Mouse (Mus musculus) forebrain, embryonic 15.5 days (tissue): ENCODE measurements at regions not wholly inside any gene's neighbourhood (a gene's known extent, or its start where the extent isn't known, plus 50 kb on each side); places are given as distances from the start of the nearest gene placed in this dataset.

Experiments used
- ATAC-seq: fragments of 200-750 bp; cut with Nextera tagmentation; replicated peaks from 2 replicates; pipeline ENCODE4 v1.8.0; 2017; ENCODE audit warnings: mild to moderate bottlenecking, moderate TSS enrichment, moderate library complexity
- H3K27ac ChIP-seq: fragments of 300-500 bp; sonication (generic); replicated peaks from 2 replicates; pipeline ENCODE4 v1.5.1; 2015; ENCODE audit warnings: mild to moderate bottlenecking, inconsistent platforms
- H3K27me3 ChIP-seq: fragments of 300-500 bp; sonication (generic); 2 replicates; pipeline ENCODE4 v1.6.1; 2015; ENCODE audit warnings: inconsistent platforms
- H3K36me3 ChIP-seq: fragments of 300-500 bp; sonication (generic); 2 replicates; pipeline ENCODE4 v1.6.1; 2015; ENCODE audit warnings: mild to moderate bottlenecking, inconsistent platforms
- H3K4me1 ChIP-seq: fragments of 300-500 bp; sonication (generic); 2 replicates; pipeline ENCODE4 v1.6.1; 2015; ENCODE audit warnings: inconsistent platforms
- H3K4me2 ChIP-seq: fragments of 300-500 bp; sonication (generic); replicated peaks from 2 replicates; pipeline ENCODE4 v1.6.1; 2015; ENCODE audit warnings: mild to moderate bottlenecking, inconsistent platforms
- H3K4me3 ChIP-seq: fragments of 300-500 bp; sonication (generic); 2 replicates; pipeline ENCODE4 v1.5.1; 2015; ENCODE audit warnings: mild to moderate bottlenecking, inconsistent platforms
- H3K9ac ChIP-seq: fragments of 300-500 bp; sonication (generic); replicated peaks from 2 replicates; pipeline ENCODE4 v1.6.1; 2015; ENCODE audit warnings: mild to moderate bottlenecking, inconsistent platforms
- H3K9me3 ChIP-seq: fragments of 300-500 bp; sonication (generic); 2 replicates; pipeline ENCODE4 v1.6.1; 2016; ENCODE audit warnings: inconsistent platforms
- WGBS: fragments of 180-500 bp; shearing (Covaris S2); methylation state at CpG from one replicate; pipeline ENCODE4 v1.1.7; 2015; ENCODE audit warnings: mixed read lengths; 5-methylcytosine and 5-hydroxymethylcytosine counted together

- H3K4me3 ChIP-seq = no peak overlapping the region
- H3K9ac ChIP-seq = no peak overlapping the region
- ATAC-seq = no peak
- H3K9me3 ChIP-seq = no peaks in the 10 kb centered on the region
- H3K27ac ChIP-seq = no peak overlapping the region
- 85% methylated on average over 7 of the region's 7 CpGs for WGBS
- no peaks in the 10 kb centered on the region for H3K27me3 ChIP-seq
- H3K4me1 ChIP-seq = no peaks in the 10 kb centered on the region
- H3K36me3 ChIP-seq = no peaks in the 10 kb centered on the region
- no peak overlapping the region for H3K4me2 ChIP-seq
These were observed 79.7 kb downstream of the Tmem30b start for GRCm38 (mm10) chr12:73466484-73466883.

- Histone ChIP-seq H3K36me3 (no peaks in the 10 kb centered on the region), H3K9me3 (no peaks in the 10 kb centered on the region), H3K27me3 (no peaks in the 10 kb centered on the region), H3K27ac (no peak overlapping the region), H3K4me2 (no peak overlapping the region), H3K4me1 (no peaks in the 10 kb centered on the region), H3K9ac (no peak overlapping the region), H3K4me3 (no peak overlapping the region)
- 90% methylated on average over 5 of the region's 5 CpGs for WGBS
- no peak for ATAC-seq
These were observed 80.2 kb downstream of the Tmem30b start for GRCm38 (mm10) chr12:73465975-73466374.

GRCm38 (mm10) chr12:73464311-73464710 lies 81.9 kb downstream of the Tmem30b start:
- 87% methylated on average over 5 of the region's 5 CpGs for WGBS
- ATAC-seq = no peak
- H3K9ac ChIP-seq = no peak overlapping the region
- no peaks in the 10 kb centered on the region for H3K9me3 ChIP-seq
- H3K4me2 ChIP-seq = no peak overlapping the region
- H3K27me3 ChIP-seq = no peaks in the 10 kb centered on the region
- H3K27ac ChIP-seq = no peak overlapping the region
- H3K4me1 ChIP-seq = no peaks in the 10 kb centered on the region
- no peak overlapping the region for H3K4me3 ChIP-seq
- H3K36me3 ChIP-seq = no peaks in the 10 kb centered on the region

GRCm38 (mm10) chr12:73462091-73462490 lies 84.1 kb downstream of the Tmem30b start:
- no peak for ATAC-seq
- Histone ChIP-seq H3K36me3 (no peaks in the 10 kb centered on the region), H3K9me3 (no peaks in the 10 kb centered on the region), H3K4me3 (no peak overlapping the region), H3K27ac (no peak overlapping the region), H3K4me2 (no peak overlapping the region), H3K27me3 (no peaks in the 10 kb centered on the region), H3K9ac (no peak overlapping the region), H3K4me1 (no peaks in the 10 kb centered on the region)
- 44% methylated on average over 5 of the region's 5 CpGs for WGBS

GRCm38 (mm10) chr12:73460291-73460761 lies 85.9 kb downstream of the Tmem30b start:
- Histone ChIP-seq H3K27ac (no peak overlapping the region), H3K36me3 (no peaks in the 10 kb centered on the region), H3K4me2 (no peak overlapping the region), H3K9me3 (no peaks in the 10 kb centered on the region), H3K27me3 (no peaks in the 10 kb centered on the region), H3K4me3 (no peak overlapping the region), H3K9ac (no peak overlapping the region), H3K4me1 (no peaks in the 10 kb centered on the region)
- no peak for ATAC-seq
- WGBS = 32% methylated on average over 2 of the region's 2 CpGs

GRCm38 (mm10) chr12:73451257-73451656 lies 94.9 kb downstream of the Tmem30b start:
- Histone ChIP-seq H3K27ac (no peak overlapping the region), H3K4me2 (no peak overlapping the region), H3K4me3 (no peak overlapping the region), H3K4me1 (no peaks in the 10 kb centered on the region), H3K9ac (no peak overlapping the region), H3K9me3 (no peaks in the 10 kb centered on the region), H3K36me3 (no peaks in the 10 kb centered on the region), H3K27me3 (no peaks in the 10 kb centered on the region)
- ATAC-seq = no peak
- 86% methylated on average over 3 of the region's 3 CpGs for WGBS

- H3K9me3 ChIP-seq = no peaks in the 10 kb centered on the region
- no peak overlapping the region for H3K4me3 ChIP-seq
- no peaks in the 10 kb centered on the region for H3K27me3 ChIP-seq
- H3K9ac ChIP-seq = no peak overlapping the region
- H3K4me1 ChIP-seq = no peaks in the 10 kb centered on the region
- no peak overlapping the region for H3K4me2 ChIP-seq
- no peak for ATAC-seq
- no peaks in the 10 kb centered on the region for H3K36me3 ChIP-seq
- H3K27ac ChIP-seq = no peak overlapping the region
- WGBS = 68% methylated on average over 4 of the region's 4 CpGs
These were observed 95.7 kb downstream of the Tmem30b start for GRCm38 (mm10) chr12:73450541-73450940.

GRCm38 (mm10) chr12:73449911-73450520 lies 96.2 kb downstream of the Tmem30b start:
- Histone ChIP-seq H3K9me3 (no peaks in the 10 kb centered on the region), H3K27ac (no peak overlapping the region), H3K9ac (no peak overlapping the region), H3K4me2 (no peak overlapping the region), H3K36me3 (no peaks in the 10 kb centered on the region), H3K4me3 (no peak overlapping the region), H3K27me3 (no peaks in the 10 kb centered on the region), H3K4me1 (no peaks in the 10 kb centered on the region)
- no peak for ATAC-seq
- WGBS = 48% methylated on average over 9 of the region's 9 CpGs

GRCm38 (mm10) chr12:73449069-73449468 lies 97.1 kb downstream of the Tmem30b start:
- ATAC-seq = no peak
- WGBS = 86% methylated on average over 9 of the region's 9 CpGs
- H3K36me3 ChIP-seq = no peaks in the 10 kb centered on the region

GRCm38 (mm10) chr12:73448388-73448965 lies 97.7 kb downstream of the Tmem30b start:
- Histone ChIP-seq H3K4me3 (no peak overlapping the region), H3K9me3 (no peaks in the 10 kb centered on the region), H3K27ac (no peak overlapping the region), H3K9ac (no peak overlapping the region), H3K4me1 (no peaks in the 10 kb centered on the region), H3K27me3 (no peaks in the 10 kb centered on the region), H3K4me2 (no peak overlapping the region), H3K36me3 (no peaks in the 10 kb centered on the region)
- ATAC-seq = no peak
- WGBS = 65% methylated on average over 10 of the region's 10 CpGs

More at GRCm38 (mm10) chr12:73449069-73449468, 97.1 kb downstream of the Tmem30b start:
- no peaks in the 10 kb centered on the region for H3K27me3 ChIP-seq
- H3K27ac ChIP-seq = no peak overlapping the region
- H3K9me3 ChIP-seq = no peaks in the 10 kb centered on the region
- no peak overlapping the region for H3K4me2 ChIP-seq
- H3K4me1 ChIP-seq = no peaks in the 10 kb centered on the region
- H3K4me3 ChIP-seq = no peak overlapping the region
- no peak overlapping the region for H3K9ac ChIP-seq

GRCm38 (mm10) chr12:73447172-73447571 lies 99.0 kb downstream of the Tmem30b start:
- no peak for ATAC-seq
- Histone ChIP-seq H3K27me3 (no peaks in the 10 kb centered on the region), H3K4me3 (no peak overlapping the region), H3K27ac (no peak overlapping the region), H3K9me3 (no peaks in the 10 kb centered on the region), H3K9ac (no peak overlapping the region), H3K36me3 (no peaks in the 10 kb centered on the region), H3K4me2 (no peak overlapping the region), H3K4me1 (no peaks in the 10 kb centered on the region)
- 93% methylated on average over 6 of the region's 6 CpGs for WGBS

GRCm38 (mm10) chr12:73446148-73446547 lies 100.0 kb downstream of the Tmem30b start:
- no peak overlapping the region for H3K27ac ChIP-seq
- no peaks in the 10 kb centered on the region for H3K27me3 ChIP-seq
- no peaks in the 10 kb centered on the region for H3K9me3 ChIP-seq
- no peaks in the 10 kb centered on the region for H3K4me1 ChIP-seq
- H3K9ac ChIP-seq = no peak overlapping the region
- ATAC-seq = no peak
- no peak overlapping the region for H3K4me2 ChIP-seq
- H3K36me3 ChIP-seq = no peaks in the 10 kb centered on the region
- WGBS = 94% methylated on average over 7 of the region's 7 CpGs
- H3K4me3 ChIP-seq = no peak overlapping the region

GRCm38 (mm10) chr12:73445562-73445961 lies 100.6 kb downstream of the Tmem30b start:
- no peak for ATAC-seq
- no peaks in the 10 kb centered on the region for H3K36me3 ChIP-seq
- H3K4me1 ChIP-seq = no peaks in the 10 kb centered on the region
- no peak overlapping the region for H3K4me3 ChIP-seq
- no peak overlapping the region for H3K9ac ChIP-seq
- H3K9me3 ChIP-seq = no peaks in the 10 kb centered on the region
- no peak overlapping the region for H3K27ac ChIP-seq
- H3K4me2 ChIP-seq = no peak overlapping the region
- 76% methylated on average over 10 of the region's 10 CpGs for WGBS
- no peaks in the 10 kb centered on the region for H3K27me3 ChIP-seq
